Comparison of ENCODE assay signal across 9 mouse cellular contexts in the genomic region with DNA sequence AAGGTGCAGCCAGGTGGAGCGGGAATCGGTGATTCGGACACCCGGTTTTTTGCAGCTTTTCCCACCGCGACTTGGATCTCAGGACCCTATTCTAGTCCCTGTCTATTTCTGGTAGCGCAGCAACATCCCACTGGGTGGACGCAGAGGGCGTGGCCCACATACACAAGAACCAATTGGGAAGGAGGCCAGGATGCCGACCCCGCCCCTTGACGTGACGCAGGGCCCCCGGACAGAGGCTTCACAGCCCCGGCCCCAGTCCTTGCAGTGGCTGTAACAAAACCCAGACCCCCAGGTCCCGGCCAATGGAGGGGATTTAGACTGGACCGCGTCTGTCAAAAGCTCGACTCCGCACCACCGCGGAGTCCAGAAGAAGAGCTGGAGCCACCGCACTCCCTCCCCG. TPM values are rescaled to one million over a fixed set of nuclear protein-coding genes. Genes with fewer than 3 reads are reported as not detected.
A peak's percentile ranks its signal among the peaks of the same experiment; 100 is the strongest.
DNase-seq lines count a peak whose midpoint lies in the region; ATAC-seq and TF ChIP-seq lines count a peak whose summit lies in the region.
"Had no signal": no experiment of that assay in that cellular context is flagged by ENCODE, and none has a peak within 500 bp of the region (broad histone marks: within the 10 kb centered on the region; RNA-seq: fewer than 3 reads in every experiment).

Gene Nkx2-3, plus strand, starts transcription at position 275 of the 400 bp plus-strand sequence.

- H3K27ac ChIP-seq in ES-Bruce4 (ENCODE audit: insufficient read depth, low read length): no peak within 1 kb of the TSS
- no peak within 1 kb of the TSS for H3K27ac ChIP-seq in heart, embryonic 16.5 days (ENCODE audit: low read length)
- H3K27ac ChIP-seq in liver, embryonic 15.5 days (replicated peaks): no peak within 1 kb of the TSS

- H3K4me2 ChIP-seq in heart, embryonic 16.5 days (ENCODE audit: low read depth, low read length): no peak within 1 kb of the TSS
- H3K4me2 ChIP-seq in liver, embryonic 15.5 days: peak within 1 kb of the TSS; percentile 18; the same call in 1 of the 2 replicates

- 0 out of 2 replicates have a peak, but pooled peaks have one; percentile 15 for ATAC-seq in heart, embryonic 16.5 days (replicated peaks; ENCODE audit: extremely low read depth, insufficient read depth, low FRiP score)
- ATAC-seq in liver, embryonic 15.5 days (ENCODE audit: insufficient read depth): no peak
- ATAC-seq in erythroid progenitor cell, adult 5-6 weeks (replicated peaks; ENCODE audit: low FRiP score, poor library complexity, severe bottlenecking): no peak

- H3K4me1 ChIP-seq in ES-Bruce4 (ENCODE audit: control insufficient read depth, insufficient read depth, low read length): peaks cover 2% of the 10 kb centered on the region
- H3K4me1 ChIP-seq in heart, embryonic 16.5 days (ENCODE audit: control insufficient read depth, insufficient read depth, low read length): peaks cover 17% of the 10 kb centered on the region
- peaks cover 30% of the 10 kb centered on the region for H3K4me1 ChIP-seq in liver, embryonic 15.5 days (replicated peaks)

- no peak for TF ChIP-seq POLR2A in ES-Bruce4 (IDR thresholded peaks at IDR 0.05; ENCODE audit: insufficient read depth, low read length)
- no peak for TF ChIP-seq POLR2A in brain, embryonic 14.5 days (IDR thresholded peaks at IDR 0.05; ENCODE audit: borderline replicate concordance, extremely low read depth, insufficient read depth, insufficient read length, poor library complexity, severe bottlenecking)

- no peak for TF ChIP-seq CTCF in ES-Bruce4 (IDR thresholded peaks at IDR 0.05; ENCODE audit: low read depth, low read length)
- no peak for TF ChIP-seq CTCF in brain, embryonic 14.5 days (IDR thresholded peaks at IDR 0.05; ENCODE audit: borderline replicate concordance, extremely low read depth, insufficient read depth, insufficient read length)

- H3K9me3 ChIP-seq in ES-Bruce4 (replicated peaks; ENCODE audit: control insufficient read depth, insufficient read depth, low read length, poor library complexity, severe bottlenecking): no peaks in the 10 kb centered on the region
- H3K9me3 ChIP-seq in heart, embryonic 16.5 days (replicated peaks; ENCODE audit: control insufficient read depth, low read length): no peaks in the 10 kb centered on the region
- no peaks in the 10 kb centered on the region for H3K9me3 ChIP-seq in liver, embryonic 15.5 days (replicated peaks)

- DNase-seq in brain, embryonic 14.5 days (ENCODE audit: low read depth): peak; percentile 93
- DNase-seq in spleen, postnatal 36 days (ENCODE audit: low spot score in 2 of 2): peak; percentile 60 to 66
- no peak for DNase-seq in MN1 (ENCODE audit: low spot score)
- DNase-seq in adrenal gland, postnatal 25 days: no peak

- H3K4me3 ChIP-seq in ES-Bruce4 (ENCODE audit: low read depth, low read length): peak within 1 kb of the TSS; percentile 26
- H3K4me3 ChIP-seq in heart, embryonic 16.5 days (ENCODE audit: low read length): 0 out of 2 replicates have a peak within 1 kb of the TSS, but pooled peaks have one; percentile 10
- H3K4me3 ChIP-seq in liver, embryonic 15.5 days (replicated peaks): no peak within 1 kb of the TSS

- TF ChIP-seq EP300 in ES-Bruce4 (IDR thresholded peaks at IDR 0.05; ENCODE audit: insufficient read depth, low read depth, low read length): no peak

- peaks cover 39% of the 10 kb centered on the region for H3K27me3 ChIP-seq in ES-Bruce4 (ENCODE audit: control insufficient read depth, insufficient read depth, low read length, poor library complexity, severe bottlenecking)
- peaks cover 70% of the 10 kb centered on the region for H3K27me3 ChIP-seq in heart, embryonic 16.5 days (ENCODE audit: control insufficient read depth, insufficient read depth, low read length)
- H3K27me3 ChIP-seq in liver, embryonic 15.5 days: peaks cover 99% of the 10 kb centered on the region

- 2% methylated on average over 24 of the region's 24 CpGs for WGBS in heart, embryonic 16.5 days
- WGBS in liver, embryonic 15.5 days (ENCODE audit: insufficient replicate concordance): 2% methylated on average over 24 of the region's 24 CpGs

- no peaks in the 10 kb centered on the region for H3K36me3 ChIP-seq in ES-Bruce4 (ENCODE audit: control insufficient read depth, insufficient read depth, low read length, poor library complexity, severe bottlenecking)
- H3K36me3 ChIP-seq in heart, embryonic 16.5 days (ENCODE audit: control insufficient read depth, insufficient read depth): no peaks in the 10 kb centered on the region
- H3K36me3 ChIP-seq in liver, embryonic 15.5 days (replicated peaks): no peaks in the 10 kb centered on the region

- no peak within 1 kb of the TSS for H3K9ac ChIP-seq in ES-Bruce4 (ENCODE audit: low read depth, poor library complexity, severe bottlenecking)
- H3K9ac ChIP-seq in heart, embryonic 16.5 days (ENCODE audit: low read length): no peak within 1 kb of the TSS
- no peak within 1 kb of the TSS for H3K9ac ChIP-seq in liver, embryonic 15.5 days

RNA-seq across cellular contexts. Expression of gene Nkx2-3, which starts in this region (rescaled TPM):
- polyA plus RNA-seq in ES-Bruce4 (2011; ENCODE audit: insufficient read depth, insufficient read length, low read depth, missing spikeins): not detected in 2 replicates
- 0.90 and 1.4 TPM in 2 replicates for polyA plus RNA-seq in brain, embryonic 14.5 days (2012; rRNA removed)
- not detected in 2 replicates for polyA plus RNA-seq in heart, embryonic 16.5 days (2015; fragmentation: Nextera tagmentation; extraction: Ambion mirVana)
- polyA plus RNA-seq in liver, embryonic 15.5 days (2015; fragmentation: Nextera tagmentation; extraction: Ambion mirVana): 0.14 and 0.28 TPM in 2 replicates
- total RNA-seq in adrenal gland, postnatal 25 days (2021): not detected in 2 replicates
- 1.3 TPM in 1 of 2 replicates, not detected in the other for total RNA-seq in erythroid progenitor cell, adult 5-6 weeks (2015; ENCODE audit: low replicate concordance)
- not detected in 2 replicates for total RNA-seq in erythroid progenitor cell, adult 5-6 weeks (2017; ENCODE audit: low replicate concordance)
- total RNA-seq: left cerebral cortex, postnatal 10 days had no signal

Comparison
In these comparisons a context has a peak if more than half of its experiments do, and no peak if none do; other contexts are left out.
1. Peak in ATAC-seq and H3K4me3 ChIP-seq in heart, embryonic 16.5 days; RNA of the gene not detected or under 1 TPM.
2. DNase-seq: peak in brain, embryonic 14.5 days (single experiment) and spleen, postnatal 36 days (2 of 2); none in MN1 (single experiment) and adrenal gland, postnatal 25 days (single experiment).